Mouse (Mus musculus): ENCODE measurements around the gene Gfy. TPM values are rescaled to one million over a fixed set of nuclear protein-coding genes. Genes with fewer than 3 reads are reported as not detected.

Gene Gfy
- total and polyA plus RNA-seq, 2 experiments from 2014 or later, result not detected

- no peaks in the 10 kb centered on the region for H3K36me3 ChIP-seq (replicated peaks; ENCODE audit: control insufficient read depth, insufficient read depth, low read length)
- no peaks in the 10 kb centered on the region for H3K9me3 ChIP-seq (replicated peaks; ENCODE audit: control insufficient read depth, low read length)
- no peak overlapping the region for H3K9ac ChIP-seq (replicated peaks; ENCODE audit: low read depth, low read length)
- H3K4me2 ChIP-seq (ENCODE audit: low read depth, low read length), result no peak overlapping the region
- peaks cover 7% of the 10 kb centered on the region; the same call in 1 of the 2 replicates for H3K4me1 ChIP-seq (ENCODE audit: control insufficient read depth, insufficient read depth)
- no peak for ATAC-seq (ENCODE audit: insufficient read depth, low read depth)
- no peak for DNase-seq (ENCODE audit: low spot score)
- H3K27ac ChIP-seq (ENCODE audit: low read depth), result no peak overlapping the region
- TF ChIP-seq EP300 (IDR thresholded peaks at IDR 0.05; ENCODE audit: low read depth) (no peak), CTCF (IDR thresholded peaks at IDR 0.05; ENCODE audit: low read depth) (no peak)
- H3K27me3 ChIP-seq (ENCODE audit: control insufficient read depth, insufficient read depth, low read length), result peaks cover 19% of the 10 kb centered on the region
- WGBS, result 57% methylated on average over 5 of the region's 5 CpGs
- H3K4me3 ChIP-seq (ENCODE audit: low read depth, low read length), result no peak overlapping the region
These were observed 14.0 kb upstream of the Gfy start for GRCm38 (mm10) chr7:45193406-45193805.

- H3K36me3 ChIP-seq (replicated peaks; ENCODE audit: control insufficient read depth, insufficient read depth, low read length), result no peaks in the 10 kb centered on the region
- peaks cover 7% of the 10 kb centered on the region; the same call in 1 of the 2 replicates for H3K4me1 ChIP-seq (ENCODE audit: control insufficient read depth, insufficient read depth)
- ATAC-seq (ENCODE audit: insufficient read depth, low read depth) (no peak), DNase-seq (ENCODE audit: low spot score) (no peak)
- H3K9ac ChIP-seq (replicated peaks; ENCODE audit: low read depth, low read length), result no peak overlapping the region
- H3K27me3 ChIP-seq (ENCODE audit: control insufficient read depth, insufficient read depth, low read length), result peaks cover 21% of the 10 kb centered on the region
- 86% methylated on average over 7 of the region's 7 CpGs for WGBS
- H3K27ac ChIP-seq (ENCODE audit: low read depth), result no peak overlapping the region
- TF ChIP-seq EP300 (IDR thresholded peaks at IDR 0.05; ENCODE audit: low read depth) (no peak), CTCF (IDR thresholded peaks at IDR 0.05; ENCODE audit: low read depth) (no peak)
- H3K9me3 ChIP-seq (replicated peaks; ENCODE audit: control insufficient read depth, low read length), result no peaks in the 10 kb centered on the region
- no peak overlapping the region for H3K4me2 ChIP-seq (ENCODE audit: low read depth, low read length)
- H3K4me3 ChIP-seq (ENCODE audit: low read depth, low read length), result no peak overlapping the region
These were observed 13.4 kb upstream of the Gfy start for GRCm38 (mm10) chr7:45192585-45193310.

GRCm38 (mm10) chr7:45191803-45192363, 12.5 kb upstream of the Gfy start:
- H3K9ac ChIP-seq (replicated peaks; ENCODE audit: low read depth, low read length), result no peak overlapping the region
- no peak for TF ChIP-seq EP300 (IDR thresholded peaks at IDR 0.05; ENCODE audit: low read depth)
- no peak for TF ChIP-seq CTCF (IDR thresholded peaks at IDR 0.05; ENCODE audit: low read depth)
- no peaks in the 10 kb centered on the region for H3K36me3 ChIP-seq (replicated peaks; ENCODE audit: control insufficient read depth, insufficient read depth, low read length)
- WGBS, result 14% methylated on average over 8 of the region's 8 CpGs
- DNase-seq (ENCODE audit: low spot score) (no peak), ATAC-seq (ENCODE audit: insufficient read depth, low read depth) (no peak)
- H3K4me2 ChIP-seq (ENCODE audit: low read depth, low read length), result no peak overlapping the region
- H3K4me3 ChIP-seq (ENCODE audit: low read depth, low read length), result no peak overlapping the region
- H3K27ac ChIP-seq (ENCODE audit: low read depth), result no peak overlapping the region
- peaks cover 7% of the 10 kb centered on the region; the same call in 1 of the 2 replicates for H3K4me1 ChIP-seq (ENCODE audit: control insufficient read depth, insufficient read depth)
- peaks cover 27% of the 10 kb centered on the region for H3K27me3 ChIP-seq (ENCODE audit: control insufficient read depth, insufficient read depth, low read length)
- H3K9me3 ChIP-seq (replicated peaks; ENCODE audit: control insufficient read depth, low read length), result no peaks in the 10 kb centered on the region

DNA sequence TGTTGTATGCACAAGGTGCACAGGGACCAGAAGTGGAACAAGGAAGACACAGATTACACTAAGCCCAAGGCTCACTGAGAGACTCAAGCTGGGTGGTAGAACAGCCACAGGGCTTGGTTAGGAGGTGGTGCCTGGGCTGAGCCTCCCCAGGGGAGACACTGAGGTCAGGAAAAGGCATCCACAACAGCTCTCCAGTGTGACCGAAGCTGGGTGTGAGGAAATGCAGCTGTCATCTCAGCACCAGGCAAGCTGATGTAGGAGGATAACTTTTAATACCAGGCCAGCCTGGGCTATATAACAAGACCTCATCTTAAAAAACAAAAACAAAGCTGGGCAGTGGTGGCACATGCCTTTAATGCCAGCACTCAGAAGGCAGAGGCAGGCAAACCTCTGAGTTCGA, 11.8 kb upstream of the Gfy start:
- ATAC-seq (ENCODE audit: insufficient read depth, low read depth) (no peak), DNase-seq (ENCODE audit: low spot score) (no peak)
- 53% methylated on average over 2 of the region's 2 CpGs for WGBS
- H3K27ac ChIP-seq (ENCODE audit: low read depth), result no peak overlapping the region
- H3K9ac ChIP-seq (replicated peaks; ENCODE audit: low read depth, low read length), result no peak overlapping the region
- H3K4me1 ChIP-seq (ENCODE audit: control insufficient read depth, insufficient read depth), result peaks cover 7% of the 10 kb centered on the region; the same call in 1 of the 2 replicates
- TF ChIP-seq EP300 (IDR thresholded peaks at IDR 0.05; ENCODE audit: low read depth), result no peak
- no peak for TF ChIP-seq CTCF (IDR thresholded peaks at IDR 0.05; ENCODE audit: low read depth)
- no peak overlapping the region for H3K4me3 ChIP-seq (ENCODE audit: low read depth, low read length)
- no peak overlapping the region for H3K4me2 ChIP-seq (ENCODE audit: low read depth, low read length)
- no peaks in the 10 kb centered on the region for H3K9me3 ChIP-seq (replicated peaks; ENCODE audit: control insufficient read depth, low read length)
- H3K27me3 ChIP-seq (ENCODE audit: control insufficient read depth, insufficient read depth, low read length), result peaks cover 32% of the 10 kb centered on the region
- no peaks in the 10 kb centered on the region for H3K36me3 ChIP-seq (replicated peaks; ENCODE audit: control insufficient read depth, insufficient read depth, low read length)

DNA sequence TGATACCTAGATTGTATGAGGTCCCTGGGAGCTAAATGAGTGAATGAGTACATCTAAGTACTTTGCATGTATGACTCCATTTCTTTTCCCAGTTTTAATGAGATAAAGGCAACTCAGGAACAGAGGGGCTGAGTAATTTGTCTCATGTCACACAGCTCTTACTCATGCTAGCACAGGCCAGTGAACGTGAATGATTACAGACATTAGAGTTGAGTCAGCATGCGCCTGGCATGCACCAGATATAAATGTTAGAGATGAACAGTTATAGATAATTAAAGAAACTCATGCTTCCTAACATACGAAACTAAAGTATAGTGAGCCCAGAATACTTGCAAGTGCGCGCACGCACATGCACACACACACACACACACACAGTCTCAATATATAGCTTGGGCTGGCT, 10.8 kb upstream of the Gfy start:
- no peak overlapping the region for H3K9ac ChIP-seq (replicated peaks; ENCODE audit: low read depth, low read length)
- TF ChIP-seq EP300 (IDR thresholded peaks at IDR 0.05; ENCODE audit: low read depth) (no peak), CTCF (IDR thresholded peaks at IDR 0.05; ENCODE audit: low read depth) (no peak)
- no peak overlapping the region for H3K27ac ChIP-seq (ENCODE audit: low read depth)
- 90% methylated on average over 6 of the region's 6 CpGs for WGBS
- H3K27me3 ChIP-seq (ENCODE audit: control insufficient read depth, insufficient read depth, low read length), result peaks cover 39% of the 10 kb centered on the region
- H3K4me3 ChIP-seq (ENCODE audit: low read depth, low read length), result no peak overlapping the region
- H3K4me2 ChIP-seq (ENCODE audit: low read depth, low read length), result no peak overlapping the region
- H3K9me3 ChIP-seq (replicated peaks; ENCODE audit: control insufficient read depth, low read length), result no peaks in the 10 kb centered on the region
- 0 out of 2 replicates have a peak, but pooled peaks cover under 1% of the 10 kb centered on the region for H3K4me1 ChIP-seq (ENCODE audit: control insufficient read depth, insufficient read depth)
- H3K36me3 ChIP-seq (replicated peaks; ENCODE audit: control insufficient read depth, insufficient read depth, low read length), result no peaks in the 10 kb centered on the region
- DNase-seq (ENCODE audit: low spot score), result no peak
- ATAC-seq (ENCODE audit: insufficient read depth, low read depth), result no peak

Measured in heart, postnatal 0 days (tissue).